8 mouse cellular contexts compared by ENCODE assay signal in the genomic region with DNA sequence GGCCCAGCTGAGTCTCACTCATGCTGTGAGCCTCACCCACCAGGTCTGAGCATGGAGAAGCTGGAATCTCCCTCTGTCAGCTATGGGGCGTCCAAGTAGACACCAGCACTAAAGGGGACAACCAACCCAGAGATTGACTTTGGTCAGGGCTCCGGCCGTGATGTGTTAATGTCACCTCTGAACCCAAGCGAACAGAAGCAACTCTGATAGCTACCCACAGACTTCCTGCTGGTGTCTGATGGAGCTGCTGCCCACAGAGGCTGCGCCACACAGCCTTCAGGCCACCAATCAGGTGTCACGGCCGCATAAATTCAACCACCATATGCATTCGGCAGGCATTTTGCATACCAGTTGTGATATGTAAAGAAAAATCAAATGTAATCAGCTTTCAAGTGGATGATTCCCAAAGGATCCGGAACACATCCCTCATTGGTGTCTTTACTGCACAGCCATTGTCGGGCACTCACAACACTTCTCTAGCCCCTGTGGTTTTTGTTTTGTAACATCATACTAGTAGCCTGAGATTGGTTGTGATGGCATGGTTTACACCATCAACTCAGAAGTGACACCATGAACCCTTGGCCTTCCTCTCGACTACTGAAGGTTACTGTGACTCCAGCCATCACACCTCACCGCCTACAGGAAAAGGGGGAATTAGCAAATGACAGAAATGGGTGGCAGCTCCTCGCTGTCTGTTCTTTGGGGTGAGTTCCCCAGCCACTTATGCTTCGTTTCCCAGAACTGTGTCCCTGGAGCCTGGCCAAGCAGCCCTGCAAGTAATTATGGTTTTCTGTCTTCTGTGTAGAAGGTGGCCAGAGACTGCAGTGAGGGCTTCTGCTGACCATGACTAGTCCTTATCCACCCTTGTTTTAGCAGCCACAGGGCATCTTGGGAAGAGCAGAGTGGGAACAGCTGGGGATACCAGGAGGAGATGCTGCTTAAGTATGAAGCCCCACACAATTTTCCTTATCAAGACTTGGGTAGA.
DNase-seq lines count a peak whose midpoint lies in the region; ATAC-seq and TF ChIP-seq lines count a peak whose summit lies in the region.

No protein-coding gene starts in this region.

- H3K4me3 ChIP-seq in forebrain, embryonic 10.5 days = no peak overlapping the region
- no peak overlapping the region for H3K4me3 ChIP-seq in forebrain, embryonic 11.5 days (ENCODE audit: low read depth, low read length)
- H3K4me3 ChIP-seq in limb, embryonic 12.5 days (replicated peaks) = no peak overlapping the region
- H3K4me3 ChIP-seq in myocyte = no peak overlapping the region

- DNase-seq in forebrain, embryonic 10.5 days (ENCODE audit: extremely low spot score, low spot score) = no peak
- no peak for DNase-seq in forebrain, embryonic 11.5 days (ENCODE audit: low spot score)
- DNase-seq in retina, postnatal 1 day = peak; percentile 30
- no peak for DNase-seq in retina, embryonic 14.5 days (ENCODE audit: low spot score)
- DNase-seq in ovary, postnatal 10 days (ENCODE audit: low spot score) = no peak

- ATAC-seq in forebrain, embryonic 11.5 days (replicated peaks; ENCODE audit: low FRiP score) = no peak
- ATAC-seq in limb, embryonic 12.5 days (ENCODE audit: insufficient number of reproducible peaks, insufficient read depth, low FRiP score, low TSS enrichment, low read depth) = no peak
- ATAC-seq in erythroid progenitor cell, adult 5-6 weeks (replicated peaks; ENCODE audit: low FRiP score, poor library complexity, severe bottlenecking) = no peak

- H3K4me1 ChIP-seq in forebrain, embryonic 10.5 days = peaks cover 34% of the 10 kb centered on the region
- peaks cover 12% of the 10 kb centered on the region for H3K4me1 ChIP-seq in forebrain, embryonic 11.5 days (replicated peaks; ENCODE audit: control insufficient read depth, insufficient read depth, low read length)
- H3K4me1 ChIP-seq in limb, embryonic 12.5 days (replicated peaks) = peaks cover 25% of the 10 kb centered on the region

- 0 out of 2 replicates have a peak overlapping the region, but pooled peaks have one; percentile 72 for H3K27ac ChIP-seq in forebrain, embryonic 10.5 days
- H3K27ac ChIP-seq in forebrain, embryonic 11.5 days (ENCODE audit: low read depth, low read length) = no peak overlapping the region
- H3K27ac ChIP-seq in limb, embryonic 12.5 days = peak overlapping the region; percentile 47

- 90% methylated on average over 14 of the region's 14 CpGs for WGBS in forebrain, embryonic 10.5 days
- WGBS in forebrain, embryonic 11.5 days = 91% methylated on average over 14 of the region's 14 CpGs
- 84% methylated on average over 14 of the region's 14 CpGs for WGBS in limb, embryonic 12.5 days

- H3K9ac ChIP-seq in forebrain, embryonic 11.5 days (ENCODE audit: low read length) = no peak overlapping the region
- no peak overlapping the region for H3K9ac ChIP-seq in limb, embryonic 12.5 days (replicated peaks)

- H3K27me3 ChIP-seq in forebrain, embryonic 10.5 days (ENCODE audit: poor library complexity, severe bottlenecking) = no peaks in the 10 kb centered on the region
- H3K27me3 ChIP-seq in forebrain, embryonic 11.5 days (ENCODE audit: control insufficient read depth, insufficient read depth, low read length) = no peaks in the 10 kb centered on the region
- no peaks in the 10 kb centered on the region for H3K27me3 ChIP-seq in limb, embryonic 12.5 days
- no peaks in the 10 kb centered on the region for H3K27me3 ChIP-seq in myocyte (ENCODE audit: control insufficient read depth, insufficient read depth, insufficient read length)

- no peak overlapping the region for H3ac ChIP-seq in myocyte (ENCODE audit: control insufficient read depth, insufficient read length)

- TF ChIP-seq POLR2A in myocyte (IDR thresholded peaks at IDR 0.05; ENCODE audit: insufficient read length, low read depth) = peak; percentile 10

- H3K36me3 ChIP-seq in forebrain, embryonic 10.5 days (replicated peaks) = peaks cover 63% of the 10 kb centered on the region
- peaks cover 12% of the 10 kb centered on the region for H3K36me3 ChIP-seq in forebrain, embryonic 11.5 days (ENCODE audit: control insufficient read depth, insufficient read depth, low read length)
- H3K36me3 ChIP-seq in limb, embryonic 12.5 days = peaks cover 56% of the 10 kb centered on the region
- H3K36me3 ChIP-seq in myocyte (ENCODE audit: control insufficient read depth, insufficient read depth) = no peaks in the 10 kb centered on the region

- H3K4me2 ChIP-seq in forebrain, embryonic 11.5 days (ENCODE audit: low read depth, low read length, severe bottlenecking) = no peak overlapping the region
- no peak overlapping the region for H3K4me2 ChIP-seq in limb, embryonic 12.5 days
- H3K4me2 ChIP-seq in myocyte (ENCODE audit: low read depth) = no peak overlapping the region

- H3K79me2 ChIP-seq in myocyte (ENCODE audit: control insufficient read depth, insufficient read depth) = no peaks in the 10 kb centered on the region

- H3K9me3 ChIP-seq in forebrain, embryonic 10.5 days = no peaks in the 10 kb centered on the region
- H3K9me3 ChIP-seq in forebrain, embryonic 11.5 days (ENCODE audit: control insufficient read depth, low read length) = no peaks in the 10 kb centered on the region
- H3K9me3 ChIP-seq in limb, embryonic 12.5 days = no peaks in the 10 kb centered on the region

TF ChIP-seq in myocyte, 11 proteins besides CTCF, POLR2A, EP300 and RAD21:
- no peak for TF ChIP-seq REST (IDR thresholded peaks at IDR 0.05; ENCODE audit: insufficient read depth, insufficient read length)
- no peak for TF ChIP-seq MYOD1 (IDR thresholded peaks at IDR 0.05; ENCODE audit: control insufficient read depth in 1 of 3, insufficient read length in 2 of 3, low read depth in 2 of 3)
- TF ChIP-seq TCF12 (IDR thresholded peaks at IDR 0.05; ENCODE audit: insufficient read depth, poor library complexity, severe bottlenecking) = no peak
- TF ChIP-seq MYOG (IDR thresholded peaks at IDR 0.05; ENCODE audit: control insufficient read depth in 1 of 3, insufficient read depth in 1 of 3, insufficient read length in 2 of 3, low read depth in 2 of 3) = no peak
- peak; percentile 44 for TF ChIP-seq POLR2AphosphoS2 (IDR thresholded peaks at IDR 0.05; ENCODE audit: insufficient read length, low read depth)
- no peak for TF ChIP-seq CEBPB (IDR thresholded peaks at IDR 0.05; ENCODE audit: insufficient read depth, poor library complexity, severe bottlenecking)
- TF ChIP-seq MAX (IDR thresholded peaks at IDR 0.05; ENCODE audit: low read depth) = no peak
